Mouse (Mus musculus) thymus, postnatal 4 days (tissue): ENCODE data around the gene Chrnb4.
A peak's percentile ranks its signal among the peaks of the same experiment; 100 is the strongest.

Experiments
- DNase-seq: peaks from one replicate; pipeline ENCODE4 v3.0.0; 2021

The Chrnb4 gene

DNA sequence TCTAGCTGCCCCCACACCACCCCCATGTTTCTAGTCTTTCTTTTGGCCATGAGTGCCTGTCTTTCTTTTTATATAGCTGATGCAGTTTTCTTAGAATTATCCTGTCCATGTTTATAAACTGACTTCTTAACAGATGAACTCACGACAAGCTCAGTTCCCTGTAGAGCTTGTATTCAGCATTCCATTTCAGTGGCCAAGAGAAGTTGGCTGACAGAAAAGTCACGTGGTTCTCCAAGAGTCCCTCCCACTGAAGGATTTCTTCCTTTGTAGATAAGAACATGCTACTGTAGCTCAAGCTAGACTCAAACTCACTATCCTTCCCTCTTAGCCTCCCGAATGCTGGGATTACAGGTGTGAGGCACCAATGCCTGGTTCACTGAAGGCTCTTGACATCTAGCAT lies 31.7 kb downstream of the Chrnb4 start:
- no peak for DNase-seq

DNA sequence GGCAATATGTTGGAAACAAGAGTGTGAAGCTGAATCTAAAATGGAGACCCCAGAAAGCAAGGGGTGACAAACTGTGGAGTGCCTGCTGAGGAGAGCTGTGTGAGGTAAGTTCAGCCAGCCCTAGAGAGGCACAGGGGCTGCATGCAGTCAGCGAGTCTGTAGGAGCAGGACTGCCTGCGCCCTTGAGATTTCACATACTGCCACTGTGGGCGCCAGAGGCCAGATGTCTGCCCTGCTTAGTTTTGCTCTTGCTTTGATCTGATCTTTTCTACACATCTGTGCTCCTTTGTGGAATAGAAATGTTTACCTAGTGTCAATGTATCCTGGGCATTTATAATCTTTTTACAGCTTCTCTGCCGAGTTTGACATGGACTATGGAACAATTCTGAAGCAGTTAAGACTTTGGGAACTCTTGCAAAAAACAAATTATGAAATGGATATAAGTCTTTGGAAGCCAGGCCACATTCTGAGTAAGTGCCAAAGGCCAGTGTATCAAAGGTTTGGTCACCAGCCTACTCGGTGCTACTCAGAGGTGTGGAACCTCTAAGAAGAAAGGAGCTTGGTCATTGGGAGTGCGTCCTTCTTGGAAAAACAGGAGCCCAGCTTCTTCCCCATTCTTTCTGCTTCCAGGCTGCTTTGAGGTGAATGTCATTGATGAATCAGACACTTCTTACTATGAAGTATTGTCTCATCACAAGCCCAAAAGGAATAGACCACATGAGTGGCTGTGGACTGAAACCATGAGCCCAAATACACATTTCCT lies 37.8 kb downstream of the Chrnb4 start:
- peak; percentile 41 for DNase-seq

DNA sequence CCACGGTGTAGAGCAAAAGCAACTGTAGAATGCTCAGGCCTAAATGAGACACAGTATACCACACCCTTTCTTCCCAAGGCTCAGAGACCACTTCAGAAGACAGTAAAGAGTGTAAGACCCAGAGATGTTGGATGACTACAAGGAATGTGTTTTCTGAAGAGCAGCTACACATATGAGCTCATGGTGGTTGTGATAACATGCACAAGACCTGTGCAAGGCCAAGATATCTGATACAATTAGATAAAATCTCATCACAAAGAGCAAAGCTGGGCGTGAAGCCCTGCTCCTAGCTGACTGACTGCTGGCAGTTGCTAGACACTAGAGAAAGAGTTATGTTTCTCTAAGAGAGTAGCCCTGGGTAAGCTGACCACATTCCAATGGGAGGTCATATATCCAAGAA lies 38.9 kb downstream of the Chrnb4 start:
- DNase-seq, result no peak

DNA sequence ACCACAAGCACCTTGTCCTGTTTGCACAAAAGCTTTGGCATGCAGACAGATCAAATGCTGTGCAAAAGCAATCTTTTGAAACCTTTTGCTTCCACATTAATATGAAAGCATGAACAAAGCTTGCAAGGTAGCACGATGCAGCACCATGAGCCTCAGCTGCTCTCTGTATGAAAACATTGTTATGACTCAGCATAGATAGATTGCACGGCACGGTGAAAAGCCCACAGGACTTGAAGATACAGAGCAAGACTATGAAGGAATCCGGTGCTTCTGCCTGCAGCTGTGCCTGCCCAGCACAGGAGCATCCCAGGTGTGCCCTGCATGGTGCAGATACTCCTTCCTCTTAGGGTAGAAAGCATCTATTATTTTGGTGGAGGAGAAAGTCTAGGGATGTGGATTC lies 45.0 kb downstream of the Chrnb4 start:
- DNase-seq, result no peak

DNA sequence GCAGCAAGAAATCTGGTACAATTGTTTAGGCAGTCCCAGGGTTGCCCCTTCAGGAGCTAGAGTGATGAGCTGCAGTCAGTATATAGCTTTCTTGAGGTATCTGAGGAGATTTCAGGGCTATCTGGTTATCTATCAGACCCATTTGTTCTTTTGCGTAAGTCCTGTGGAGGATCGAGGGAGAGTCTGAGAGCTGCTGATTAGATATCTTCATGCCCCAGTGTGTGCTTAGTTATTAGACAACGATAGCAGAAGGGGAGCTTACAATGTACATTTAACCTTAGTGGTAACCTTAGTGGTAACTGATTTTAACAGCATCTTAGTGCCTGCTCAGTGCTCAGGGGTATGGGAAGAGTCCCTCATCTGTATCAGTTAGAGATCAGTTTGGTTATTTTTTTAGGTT lies 52.9 kb downstream of the Chrnb4 start:
- DNase-seq, result no peak

DNA sequence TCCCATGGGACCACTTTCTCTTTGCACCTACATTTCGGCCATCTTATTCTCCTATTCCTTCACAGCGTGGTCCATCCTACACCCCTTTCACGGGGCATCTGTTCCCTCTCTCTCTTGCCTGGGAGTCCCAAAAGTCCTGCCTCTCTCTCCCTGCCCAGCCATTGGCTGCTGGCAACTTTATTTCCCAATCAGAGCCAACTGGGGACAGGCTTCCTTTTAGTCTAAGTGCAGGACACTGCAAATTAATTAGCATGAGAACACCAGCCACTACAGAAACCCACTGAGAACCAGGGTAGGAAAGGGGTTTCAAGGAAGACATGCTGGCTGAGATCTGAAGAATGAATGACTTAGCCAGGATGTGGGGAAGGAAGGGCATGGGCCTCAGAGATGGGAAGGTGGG lies 54.2 kb downstream of the Chrnb4 start:
- no peak for DNase-seq

DNA sequence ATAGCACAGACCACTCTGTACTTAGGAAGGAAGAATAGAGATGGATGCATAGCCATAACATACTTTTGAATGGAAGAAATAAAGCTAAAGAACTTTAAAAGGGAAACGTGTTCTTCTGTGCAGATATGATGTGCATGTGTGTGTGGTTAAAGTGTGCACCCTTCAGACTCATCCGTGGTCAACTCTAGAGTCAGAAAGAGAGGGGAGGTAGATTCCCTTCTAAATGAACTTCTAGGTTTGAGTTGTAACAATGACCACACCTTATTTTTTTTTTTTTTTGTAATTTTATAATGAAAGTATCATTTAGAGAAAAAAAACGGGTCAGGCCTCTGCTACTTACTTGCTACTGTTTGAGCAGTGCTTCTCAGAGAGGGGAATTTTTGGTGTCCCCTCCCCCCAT lies 58.2 kb downstream of the Chrnb4 start:
- DNase-seq, result no peak

DNA sequence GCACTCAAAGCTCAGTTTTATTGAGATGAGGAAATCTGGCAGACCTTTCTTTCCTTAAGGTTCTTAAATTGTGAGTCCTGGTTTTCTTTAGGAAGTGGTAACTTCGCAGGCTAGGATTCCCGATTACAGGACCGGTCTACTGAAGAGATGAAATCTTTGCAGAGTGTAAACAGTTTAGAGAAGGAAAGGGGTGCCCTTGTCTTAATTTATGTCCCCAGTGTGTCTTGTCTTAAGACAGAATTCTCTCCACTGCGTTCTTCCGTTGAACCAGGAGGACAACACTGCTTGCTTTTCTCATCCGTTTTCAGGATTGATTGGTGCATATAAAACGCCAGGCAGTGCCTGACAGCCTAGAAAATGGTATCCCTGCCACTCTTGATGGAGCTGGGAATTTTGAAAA lies 66.2 kb downstream of the Chrnb4 start:
- DNase-seq, result no peak

DNA sequence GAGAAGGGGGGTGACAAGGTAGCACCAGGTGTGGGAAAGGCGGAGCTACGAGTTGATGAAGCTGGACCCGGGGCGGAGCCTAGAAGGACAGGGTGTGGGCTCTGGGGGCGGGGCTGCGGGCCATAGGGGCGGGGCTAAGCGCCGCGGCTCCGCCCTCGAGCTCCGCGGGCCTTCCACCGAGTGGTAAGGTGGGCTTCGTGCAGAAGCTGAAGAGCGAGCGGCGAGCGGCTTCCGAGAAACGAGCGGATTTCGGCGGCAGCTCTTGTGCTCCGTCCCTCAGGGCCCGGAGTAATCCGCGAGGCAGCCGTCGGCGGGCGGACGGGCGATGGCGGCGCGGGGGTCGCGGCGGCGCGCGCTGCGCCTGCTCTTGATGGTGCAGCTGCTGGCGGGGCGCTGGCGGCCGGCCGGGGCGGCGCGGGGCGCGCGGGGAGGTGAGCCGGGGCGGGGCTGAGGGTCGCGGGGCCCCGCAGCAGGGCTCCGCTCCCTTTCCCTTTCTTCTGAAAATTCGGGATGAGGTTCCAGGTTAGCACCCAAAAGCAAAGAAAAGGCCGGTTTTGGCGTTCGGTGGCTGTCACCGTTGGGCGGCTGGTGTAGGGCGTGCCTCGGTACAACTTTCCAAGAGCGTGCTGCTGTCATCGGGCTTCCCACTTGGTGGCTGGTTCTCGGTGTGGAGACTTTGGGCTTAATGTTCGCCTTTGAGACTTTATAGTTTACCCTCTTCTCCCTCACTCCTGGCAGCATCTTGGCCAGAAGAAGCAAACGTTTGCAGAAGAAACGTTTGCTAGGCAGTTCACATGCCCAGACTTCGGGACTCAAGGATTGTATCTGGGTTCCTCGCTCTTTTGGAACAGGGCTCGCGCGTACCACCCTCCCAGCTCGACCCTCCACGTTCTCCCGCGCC lies 67.0 kb downstream of the Chrnb4 start:
- peak; percentile 64 for DNase-seq

DNA sequence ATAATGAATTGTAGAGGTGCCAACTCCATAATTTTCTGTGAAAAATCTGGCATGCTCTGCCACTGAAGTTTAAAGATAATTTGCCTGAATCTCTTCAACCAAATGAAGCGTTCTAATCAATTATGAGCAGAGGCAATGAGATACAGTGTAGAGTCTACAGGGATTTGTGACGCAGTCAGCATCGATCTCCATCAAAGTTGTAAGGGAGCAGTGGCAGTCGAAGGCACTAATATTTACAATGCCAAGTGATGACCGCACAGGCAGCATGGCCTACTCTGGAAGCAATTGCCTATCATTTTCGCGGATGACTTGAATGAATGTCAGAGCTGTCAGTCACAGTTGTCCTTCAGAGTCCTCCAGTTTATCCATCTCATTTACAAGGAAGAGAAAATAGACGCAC lies 67.9 kb downstream of the Chrnb4 start, which contains the start of gene Chrna5:
Gene Chrna5, plus strand, starts transcription at position 207 of the 400 bp plus-strand sequence.
- DNase-seq, result no peak
